Mouse (Mus musculus): ENCODE results near the gene Snx29.

DNA sequence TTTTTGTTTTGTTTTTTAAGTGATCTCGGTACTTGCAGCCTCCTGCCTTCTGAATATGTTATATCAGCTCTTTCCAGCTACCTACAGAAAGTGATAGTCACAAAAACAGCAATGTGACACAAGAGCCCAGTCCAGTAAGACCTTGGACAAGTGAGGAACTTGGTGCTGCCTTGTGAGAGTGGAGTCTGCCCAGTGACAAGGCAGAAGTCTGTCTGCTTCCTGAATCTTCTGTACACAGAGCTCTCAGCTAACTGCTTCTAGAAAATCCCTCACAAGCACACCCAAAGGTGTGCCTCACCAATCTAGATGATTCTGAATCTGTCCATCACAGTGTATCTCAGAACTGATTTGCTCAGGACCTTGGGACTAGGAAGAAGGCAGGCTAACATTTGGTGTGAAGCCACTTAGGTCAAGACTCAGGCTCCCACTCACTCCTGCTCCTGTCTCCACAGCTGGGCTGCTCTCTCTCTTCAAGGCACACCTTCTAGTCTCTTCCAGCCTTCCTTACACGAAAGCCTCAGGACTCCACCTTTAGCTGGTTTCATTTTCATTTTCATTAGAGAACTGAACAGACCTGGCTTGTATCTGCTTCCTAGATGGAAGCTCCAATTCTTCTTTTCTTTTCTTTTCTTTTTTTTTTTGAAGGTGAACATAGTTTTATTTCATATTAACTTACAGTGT lies 330.1 kb downstream of the Snx29 start:
- TF ChIP-seq POLR2A (IDR thresholded peaks at IDR 0.05; ENCODE audit: insufficient read depth, low read depth, low read length) (no peak), CTCF (IDR thresholded peaks at IDR 0.05; ENCODE audit: insufficient read depth, low read depth, low read length) (no peak)
